Mouse (Mus musculus) embryonic fibroblast, embryonic 13.5 days (primary cell): ENCODE results near the gene Pmpcb. TPM values are rescaled to one million over a fixed set of nuclear protein-coding genes. Genes with fewer than 3 reads are reported as not detected.
A peak's percentile ranks its signal among the peaks of the same experiment; 100 is the strongest.

Source experiments
- H3K27ac ChIP-seq: 2 replicates; pipeline ENCODE4 v1.5.1; 2012; ENCODE audit warnings: low read length, control low read depth, inconsistent platforms; ENCODE audit not compliant: insufficient read depth
- H3K4me1 ChIP-seq: 2 replicates; pipeline ENCODE4 v1.6.1; 2011; ENCODE audit warnings: low read length; ENCODE audit not compliant: control insufficient read depth, insufficient read depth
- H3K4me3 ChIP-seq: 2 replicates; pipeline ENCODE4 v1.5.1; 2011; ENCODE audit warnings: mild to moderate bottlenecking, control low read depth, low read length; ENCODE audit not compliant: insufficient read depth
- CTCF ChIP-seq: IDR thresholded peaks from 2 replicates; pipeline ENCODE4 v1.5.1; 2011; ENCODE audit warnings: mild to moderate bottlenecking, control low read depth, low read length, moderate library complexity, borderline replicate concordance; ENCODE audit not compliant: insufficient read depth
- POLR2A ChIP-seq: IDR thresholded peaks from 2 replicates; pipeline ENCODE4 v1.6.1; 2011; ENCODE audit warnings: low read depth, mild to moderate bottlenecking, control low read depth, low read length, moderate library complexity
- polyA plus RNA-seq: library from polyadenylated mRNA; stranded (reverse); fragments of >200 nt; gene quantifications from 2 replicates; pipeline ENCODE4 v1.2.4, GENCODE M21; 2011; ENCODE audit warnings: low read depth; ENCODE audit not compliant: missing spikeins, insufficient read length

Gene Pmpcb
- polyA plus RNA-seq, 1 experiment = 78.7 TPM

DNA sequence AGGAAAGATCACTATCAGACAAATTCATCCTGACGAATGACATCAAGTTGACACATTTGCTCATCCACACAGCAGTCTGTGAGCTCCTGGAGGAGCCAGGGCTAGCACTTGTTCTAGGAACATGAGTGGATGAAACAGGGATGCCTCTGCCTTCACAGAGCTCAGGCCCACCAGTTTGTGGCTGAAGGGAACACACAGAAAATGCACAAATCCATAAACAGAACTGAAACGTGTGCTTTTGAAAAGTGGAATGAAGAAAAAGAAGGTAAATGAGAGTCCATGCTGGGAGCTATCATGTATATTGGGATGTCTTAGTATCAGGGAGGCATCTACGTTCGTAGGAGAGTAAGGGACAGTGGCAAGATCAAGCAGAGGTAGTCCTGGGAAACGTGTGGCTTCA lies 7.8 kb upstream of the Pmpcb start:
- H3K4me1 ChIP-seq = no peaks in the 10 kb centered on the region
- no peak overlapping the region for H3K4me3 ChIP-seq
- H3K27ac ChIP-seq = no peak overlapping the region
- TF ChIP-seq CTCF = no peak

DNA sequence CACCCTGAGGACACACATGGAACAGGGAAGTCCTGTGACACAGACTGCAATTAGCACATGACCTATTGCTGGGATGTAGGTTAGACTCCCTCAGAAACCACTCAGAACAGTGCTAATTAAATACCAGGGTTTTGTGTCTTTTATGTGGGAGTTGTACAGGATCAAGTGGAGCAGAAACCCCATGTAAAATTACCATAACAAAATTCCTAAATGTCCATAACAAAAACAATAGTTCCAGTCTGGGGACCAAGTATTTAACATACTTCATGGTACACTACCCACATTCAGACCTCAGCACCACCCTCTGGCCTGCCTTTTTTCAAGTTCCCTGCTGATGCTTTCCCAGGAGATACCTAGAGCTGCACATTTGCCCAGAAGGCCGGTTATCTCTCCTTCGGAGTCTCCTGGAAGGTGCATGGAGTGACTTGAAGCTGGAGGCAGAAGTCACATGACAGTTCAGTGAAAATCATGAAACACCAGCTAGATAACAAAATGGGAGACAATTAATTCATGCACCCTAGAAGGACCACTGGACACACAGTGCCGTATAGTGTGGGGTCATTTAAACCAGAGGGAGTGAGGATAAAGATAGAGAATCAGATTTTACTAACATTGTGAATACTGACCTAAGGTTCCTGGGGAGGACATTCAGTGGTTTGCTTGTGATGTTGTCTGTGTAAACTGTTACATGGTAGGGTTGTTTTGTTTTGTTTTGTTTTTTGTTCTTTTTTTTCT lies 4.6 kb upstream of the Pmpcb start:
- Histone ChIP-seq H3K27ac (no peak overlapping the region), H3K4me3 (no peak overlapping the region), H3K4me1 (no peaks in the 10 kb centered on the region)
- TF ChIP-seq POLR2A (no peak), CTCF (no peak)

DNA sequence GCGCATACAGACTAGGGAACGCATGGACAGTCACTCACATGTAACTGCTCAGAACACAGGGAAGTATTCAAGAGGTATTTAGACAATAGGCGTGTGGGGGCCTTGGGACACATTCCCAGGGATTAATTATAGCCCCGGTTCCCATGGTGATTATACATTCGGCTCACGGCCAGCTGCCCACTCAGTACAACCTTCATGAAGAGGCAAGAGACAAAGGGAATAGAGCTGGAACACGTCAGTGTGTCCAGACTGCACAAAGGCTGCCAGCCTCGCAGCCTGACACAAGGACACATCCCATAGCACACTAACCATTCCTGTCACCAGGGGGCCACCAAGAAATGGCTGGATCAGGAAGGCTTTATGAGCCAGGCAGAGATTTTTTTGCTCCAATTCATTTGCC lies 4.0 kb upstream of the Pmpcb start:
- Histone ChIP-seq H3K27ac (no peak overlapping the region), H3K4me3 (no peak overlapping the region), H3K4me1 (no peaks in the 10 kb centered on the region)
- TF ChIP-seq CTCF (peak; percentile 43; the same call in 1 of the 2 replicates), POLR2A (no peak)

DNA sequence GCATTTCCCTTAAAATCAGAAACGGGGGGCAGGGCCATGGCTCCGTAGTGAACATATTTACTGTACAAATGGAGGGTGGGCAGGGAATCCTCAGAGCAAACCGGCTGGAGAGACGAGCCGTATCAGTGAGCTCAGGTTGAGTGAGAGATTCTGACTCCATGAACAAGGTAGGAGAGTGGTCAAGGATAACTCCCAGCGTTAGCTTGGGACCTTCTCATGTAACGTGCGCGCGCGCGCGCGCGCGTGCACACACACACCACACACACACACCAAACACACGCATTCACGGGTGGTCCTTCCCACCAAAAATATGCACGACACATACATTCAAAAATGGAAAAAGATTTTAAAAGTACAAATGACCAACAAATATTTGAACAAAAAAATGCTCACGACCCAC lies 1.8 kb upstream of the Pmpcb start:
- peak overlapping the region; percentile 15; the same call in 1 of the 2 replicates for H3K4me3 ChIP-seq
- no peak overlapping the region for H3K27ac ChIP-seq
- TF ChIP-seq POLR2A (no peak), CTCF (no peak)
- no peaks in the 10 kb centered on the region for H3K4me1 ChIP-seq

DNA sequence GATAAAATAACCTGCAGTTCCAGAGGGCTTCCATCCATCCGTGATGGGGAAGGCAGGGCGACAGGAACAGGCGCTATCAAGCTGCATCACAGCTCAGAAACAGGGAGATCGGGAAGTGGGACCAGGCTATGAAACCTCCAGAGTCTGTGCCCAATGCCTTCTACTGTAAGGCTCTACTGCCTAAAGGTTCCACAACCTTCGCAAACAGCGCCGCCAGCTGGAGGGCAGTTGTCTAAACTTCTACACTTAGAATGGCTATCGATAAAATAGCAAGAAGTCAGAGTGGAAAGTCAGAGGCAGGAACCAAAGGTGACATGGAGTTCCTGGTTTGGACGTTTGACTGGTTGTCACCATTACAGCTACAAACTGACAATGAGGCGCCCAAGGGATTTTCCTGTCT lies 1.4 kb upstream of the Pmpcb start:
- peak; percentile 53; the same call in 1 of the 2 replicates for TF ChIP-seq CTCF
- TF ChIP-seq POLR2A = no peak
- no peak overlapping the region for H3K4me3 ChIP-seq
- H3K27ac ChIP-seq = no peak overlapping the region
- no peaks in the 10 kb centered on the region for H3K4me1 ChIP-seq

DNA sequence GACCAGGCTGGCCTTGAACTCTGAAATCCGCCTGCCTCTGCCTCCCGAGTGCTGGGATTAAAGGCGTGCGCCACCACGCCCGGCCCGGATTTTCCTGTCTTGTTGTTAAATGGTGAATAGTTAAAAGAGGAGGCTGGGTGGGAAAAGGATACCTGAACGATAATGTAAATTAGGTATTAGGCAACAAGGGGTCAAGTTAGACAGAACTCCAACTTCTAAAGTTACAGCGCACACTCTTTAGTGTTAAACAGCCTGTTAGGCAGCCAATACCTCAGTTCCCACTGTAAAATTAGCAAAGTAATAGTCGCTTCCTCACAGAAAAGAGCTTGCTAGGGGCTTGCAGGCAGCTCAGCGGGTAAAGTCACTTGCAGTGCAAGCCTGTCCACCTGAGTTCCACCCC lies 895 bp upstream of the Pmpcb start:
- Histone ChIP-seq H3K4me3 (no peak overlapping the region), H3K27ac (no peak overlapping the region), H3K4me1 (no peaks in the 10 kb centered on the region)
- TF ChIP-seq POLR2A (no peak), CTCF (no peak)

DNA sequence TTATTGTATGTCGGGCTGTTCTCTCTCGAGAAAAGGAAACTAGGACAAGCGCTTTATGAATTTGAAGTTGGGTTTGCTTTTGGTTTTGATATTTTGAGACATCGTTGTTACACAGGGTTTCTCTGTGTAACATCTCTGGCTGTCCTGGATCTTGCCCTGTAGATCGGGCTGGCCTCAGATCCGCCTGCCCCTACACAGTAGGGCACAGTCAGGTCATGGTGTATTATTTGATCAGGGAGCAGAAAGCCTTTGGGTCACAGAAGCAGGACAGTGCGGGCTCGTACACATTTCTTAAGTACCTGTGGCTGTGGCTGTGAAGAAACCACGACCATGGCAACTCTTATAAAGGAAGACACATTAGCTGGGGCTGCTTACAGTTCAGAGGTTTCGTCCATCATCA lies 679 bp downstream of the Pmpcb start:
- TF ChIP-seq CTCF (no peak), POLR2A (no peak)
- H3K4me1 ChIP-seq = no peaks in the 10 kb centered on the region
- no peak overlapping the region for H3K27ac ChIP-seq
- peak overlapping the region; percentile 87 for H3K4me3 ChIP-seq

DNA sequence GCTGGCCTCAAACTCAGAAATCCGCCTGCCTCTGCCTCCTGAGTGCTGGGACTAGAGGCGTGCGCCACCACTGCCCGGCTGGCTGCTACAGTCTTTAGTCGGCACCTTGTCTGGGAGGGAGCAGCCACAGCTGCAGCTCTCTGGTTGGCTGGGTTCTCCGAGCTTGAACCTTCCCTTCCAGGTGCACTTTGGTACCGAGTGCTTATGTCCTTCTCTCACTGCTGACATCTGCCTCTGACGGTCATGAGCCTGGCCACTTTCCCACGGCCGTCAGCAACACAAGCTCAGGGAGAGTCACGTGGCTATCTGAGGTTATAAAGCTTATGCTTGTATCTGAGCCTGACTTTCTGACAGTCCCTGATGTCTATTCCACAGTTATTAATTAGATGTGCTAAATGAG lies 2.2 kb downstream of the Pmpcb start:
- no peaks in the 10 kb centered on the region for H3K4me1 ChIP-seq
- no peak for TF ChIP-seq CTCF
- no peak for TF ChIP-seq POLR2A
- H3K4me3 ChIP-seq = no peak overlapping the region
- H3K27ac ChIP-seq = no peak overlapping the region

DNA sequence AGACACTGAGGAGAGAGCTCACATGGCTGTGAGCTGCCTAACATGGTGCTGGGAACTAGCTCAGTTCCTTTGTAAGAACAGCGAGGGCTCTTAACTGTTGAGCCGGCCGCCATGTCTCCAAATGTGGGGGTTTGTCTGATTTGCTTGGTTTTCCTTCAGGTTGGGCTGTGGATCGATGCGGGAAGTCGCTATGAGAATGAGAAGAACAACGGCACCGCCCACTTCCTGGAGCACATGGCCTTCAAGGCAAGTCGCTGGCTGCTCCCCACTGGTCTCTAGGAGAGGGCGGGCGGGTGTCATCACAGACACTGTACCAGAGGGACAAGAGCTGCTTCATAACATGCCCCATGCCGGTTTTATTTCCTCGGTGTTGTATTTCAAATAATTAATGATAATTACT lies 2.9 kb downstream of the Pmpcb start:
- TF ChIP-seq CTCF (no peak), POLR2A (no peak)
- Histone ChIP-seq H3K27ac (no peak overlapping the region), H3K4me1 (no peaks in the 10 kb centered on the region), H3K4me3 (no peak overlapping the region)

DNA sequence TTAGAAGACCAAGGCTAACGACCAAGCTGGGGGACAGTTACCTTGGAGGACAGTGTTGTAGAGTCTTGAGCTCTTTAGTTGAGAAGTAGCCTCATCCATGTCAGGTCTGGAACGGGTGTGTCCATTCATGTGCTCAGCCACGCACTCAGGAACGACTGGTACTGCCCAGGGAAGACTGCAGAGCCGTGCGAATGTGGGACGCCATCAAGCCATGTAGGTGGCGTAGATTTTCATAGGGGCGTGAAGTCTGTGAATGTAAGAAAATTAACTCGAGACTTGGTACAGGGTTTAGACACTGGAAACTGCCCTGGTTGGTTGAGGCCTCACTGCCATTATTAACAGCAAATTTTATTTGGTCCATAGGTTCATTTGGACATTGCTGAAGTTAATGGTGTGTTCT lies 6.7 kb downstream of the Pmpcb start:
- no peaks in the 10 kb centered on the region for H3K4me1 ChIP-seq
- H3K4me3 ChIP-seq = no peak overlapping the region
- H3K27ac ChIP-seq = no peak overlapping the region
- TF ChIP-seq POLR2A (no peak), CTCF (no peak)

DNA sequence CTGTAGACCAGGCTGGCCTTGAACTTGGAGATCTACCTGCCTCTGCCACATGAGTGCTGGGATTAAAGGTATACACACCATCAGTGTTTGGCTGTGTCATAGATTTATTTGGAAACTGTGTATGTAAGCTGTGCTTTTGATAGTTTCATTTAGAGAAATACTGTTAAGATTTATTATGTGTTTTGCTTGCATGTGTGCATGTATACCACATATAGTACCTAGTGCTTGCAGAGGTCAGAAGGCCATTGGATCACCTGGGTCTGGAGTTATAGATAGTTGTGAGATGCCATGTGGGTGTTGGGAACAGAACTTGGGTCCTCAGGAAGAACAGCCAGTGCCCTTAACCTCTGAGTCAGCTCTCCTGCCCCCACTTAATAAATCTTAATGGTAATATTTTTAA lies 7.7 kb downstream of the Pmpcb start:
- Histone ChIP-seq H3K4me3 (no peak overlapping the region), H3K27ac (no peak overlapping the region), H3K4me1 (no peaks in the 10 kb centered on the region)
- TF ChIP-seq CTCF (no peak), POLR2A (no peak)
